Mouse (Mus musculus): ENCODE measurements at regions not wholly inside any gene's neighbourhood (a gene's known extent, or its start where the extent isn't known, plus 50 kb on each side); places are given as distances from the start of the nearest gene placed in this dataset.

DNA sequence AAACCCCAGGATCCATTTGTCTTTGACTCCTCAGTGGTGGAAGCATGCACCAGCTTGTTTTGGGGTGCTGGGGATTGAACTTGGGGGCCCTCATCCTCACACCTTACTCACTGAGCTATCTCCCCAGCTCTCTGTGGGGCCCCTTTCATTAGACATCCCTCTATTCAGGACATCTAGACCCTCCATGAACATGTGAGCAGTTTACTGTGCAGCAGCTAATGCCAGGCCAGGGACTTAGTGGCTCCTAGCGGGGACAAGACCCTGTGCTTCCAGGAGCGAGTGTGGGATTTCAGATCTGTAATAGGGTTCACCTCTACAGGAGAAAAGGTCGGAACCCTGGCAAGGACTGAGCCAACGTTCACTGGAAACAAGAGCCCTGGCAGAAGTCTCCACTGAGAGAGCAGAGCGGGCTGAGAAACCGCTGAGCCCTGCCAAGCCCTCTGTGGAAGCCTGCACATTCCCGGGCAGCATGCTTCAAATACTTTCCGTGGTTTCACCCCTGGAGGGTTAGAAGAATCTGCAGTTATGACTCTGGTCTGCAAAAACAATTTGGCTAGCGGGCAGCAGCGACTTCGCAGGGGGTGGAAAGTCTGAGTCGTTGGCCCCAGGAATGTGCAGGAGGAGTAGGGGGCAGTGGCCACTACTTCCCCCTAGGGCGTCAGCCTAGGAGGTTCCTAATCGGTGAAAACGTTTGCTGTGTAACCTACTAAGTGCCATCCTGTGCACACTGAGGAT, 125.6 kb downstream of the Smad6 start:
- no peak for TF ChIP-seq CTCF (IDR thresholded peaks at IDR 0.05; ENCODE audit: control insufficient read depth, insufficient read depth, low read length)
- no peak for TF ChIP-seq POLR2A (IDR thresholded peaks at IDR 0.05; ENCODE audit: borderline replicate concordance, control insufficient read depth, low read depth, low read length)
